Mouse (Mus musculus) cerebellum, adult 2 months (tissue): Measurements from ENCODE around the gene Scamp3.

Source experiments
- CTCF ChIP-seq: fragments of 200-500 bp; IDR thresholded peaks from 2 replicates; pipeline ENCODE4 v1.5.1; 2011; ENCODE audit warnings: low read depth, mild to moderate bottlenecking, control low read depth, low read length, moderate library complexity, borderline replicate concordance; ENCODE audit not compliant: insufficient read depth
- POLR2A ChIP-seq: fragments of 200-500 bp; IDR thresholded peaks from 2 replicates; pipeline ENCODE4 v1.6.1; 2011; ENCODE audit warnings: low read length, control low read depth, borderline replicate concordance; ENCODE audit not compliant: insufficient read depth

GRCm38 (mm10) chr3:89135958-89136357 is 41.3 kb upstream of the Scamp3 start, which contains the start of gene Pklr:
- TF ChIP-seq POLR2A = no peak
- TF ChIP-seq CTCF = no peak
